In the genomic region with DNA sequence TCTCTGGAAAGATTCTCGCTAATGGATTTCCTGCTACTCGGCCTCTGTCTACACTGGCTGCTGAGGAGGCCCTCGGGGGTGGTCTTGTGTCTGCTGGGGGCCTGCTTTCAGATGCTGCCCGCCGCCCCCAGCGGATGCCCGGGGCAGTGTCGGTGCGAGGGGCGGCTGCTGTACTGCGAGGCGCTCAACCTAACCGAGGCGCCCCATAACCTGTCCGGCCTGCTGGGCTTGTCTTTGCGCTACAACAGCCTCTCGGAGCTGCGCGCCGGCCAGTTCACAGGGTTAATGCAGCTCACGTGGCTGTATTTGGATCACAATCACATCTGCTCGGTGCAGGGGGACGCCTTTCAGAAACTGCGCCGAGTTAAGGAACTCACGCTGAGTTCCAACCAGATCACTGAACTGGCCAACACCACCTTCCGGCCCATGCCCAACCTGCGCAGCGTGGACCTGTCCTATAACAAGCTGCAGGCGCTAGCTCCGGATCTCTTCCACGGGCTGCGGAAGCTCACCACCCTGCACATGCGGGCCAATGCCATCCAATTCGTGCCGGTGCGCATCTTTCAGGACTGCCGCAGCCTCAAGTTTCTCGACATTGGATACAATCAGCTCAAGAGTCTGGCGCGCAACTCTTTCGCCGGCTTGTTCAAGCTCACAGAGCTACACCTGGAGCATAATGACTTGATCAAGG, we compare ENCODE assay signal across 7 mouse cellular contexts. TPM values are rescaled to one million over a fixed set of nuclear protein-coding genes. Genes with fewer than 3 reads are reported as not detected.
A peak's percentile ranks its signal among the peaks of the same experiment; 100 is the strongest.
DNase-seq lines count a peak whose midpoint lies in the region; ATAC-seq lines count a peak whose summit lies in the region.

No protein-coding gene starts in this region.

- 0 out of 2 replicates have a peak overlapping the region, but pooled peaks have one; percentile 8 for H3K9ac ChIP-seq in intestine, embryonic 14.5 days (ENCODE audit: low read length)
- H3K9ac ChIP-seq in limb, embryonic 15.5 days, result no peak overlapping the region

- H3K4me2 ChIP-seq in intestine, embryonic 14.5 days (ENCODE audit: low read length), result peak overlapping the region; percentile 82
- peak overlapping the region; percentile 87 for H3K4me2 ChIP-seq in limb, embryonic 15.5 days

- no peaks in the 10 kb centered on the region; the same call in 1 of the 2 replicates for H3K4me1 ChIP-seq in intestine, embryonic 14.5 days (replicated peaks; ENCODE audit: control insufficient read depth, insufficient read depth, low read length)
- peaks cover 17% of the 10 kb centered on the region for H3K4me1 ChIP-seq in limb, embryonic 15.5 days

- WGBS in intestine, embryonic 14.5 days, result under 1% methylated on average over 43 of the region's 43 CpGs
- under 1% methylated on average over 43 of the region's 43 CpGs for WGBS in limb, embryonic 15.5 days

- no peak overlapping the region for H3K27ac ChIP-seq in intestine, embryonic 14.5 days (ENCODE audit: low read depth)
- H3K27ac ChIP-seq in limb, embryonic 15.5 days, result no peak overlapping the region

- DNase-seq in ovary, postnatal 10 days (ENCODE audit: low spot score), result peak; percentile 2
- DNase-seq in ovary, adult 18-20 months (ENCODE audit: low spot score), result no peak
- peak; percentile 19 for DNase-seq in embryo, embryonic 11.5 days (ENCODE audit: low read depth, low spot score)
- DNase-seq in intestine, embryonic 14.5 days (ENCODE audit: low spot score), result peak; percentile 76
- DNase-seq in right cerebral cortex, adult 2 months (ENCODE audit: low spot score in 2 of 2), result peak; percentile 60 to 64
- DNase-seq in MN1 (ENCODE audit: low spot score), result no peak

- H3K36me3 ChIP-seq in intestine, embryonic 14.5 days (ENCODE audit: control insufficient read depth, insufficient read depth, low read length), result no peaks in the 10 kb centered on the region
- no peaks in the 10 kb centered on the region for H3K36me3 ChIP-seq in limb, embryonic 15.5 days

- H3K27me3 ChIP-seq in intestine, embryonic 14.5 days (replicated peaks; ENCODE audit: control insufficient read depth, insufficient read depth, low read length), result peaks cover 44% of the 10 kb centered on the region
- H3K27me3 ChIP-seq in limb, embryonic 15.5 days, result peaks cover 44% of the 10 kb centered on the region

- no peaks in the 10 kb centered on the region for H3K9me3 ChIP-seq in intestine, embryonic 14.5 days (ENCODE audit: control insufficient read depth, low read length)
- no peaks in the 10 kb centered on the region for H3K9me3 ChIP-seq in limb, embryonic 15.5 days

- H3K4me3 ChIP-seq in intestine, embryonic 14.5 days (ENCODE audit: low read depth, low read length), result peak overlapping the region; percentile 37
- peak overlapping the region; percentile 52 for H3K4me3 ChIP-seq in limb, embryonic 15.5 days

- peak; percentile 72 for ATAC-seq in intestine, embryonic 14.5 days (replicated peaks; ENCODE audit: low FRiP score, low TSS enrichment, low read depth)
- ATAC-seq in limb, embryonic 15.5 days (ENCODE audit: insufficient number of reproducible peaks, low FRiP score, low TSS enrichment, low read depth), result no peak

RNA-seq across cellular contexts. Expression of gene Lrrtm1, which starts 1.2 kb away (rescaled TPM):
- polyA plus RNA-seq in intestine, embryonic 14.5 days (2014; fragmentation: Nextera tagmentation; extraction: Ambion mirVana), result 5.4 and 6.5 TPM in 2 replicates
- polyA plus RNA-seq in limb, embryonic 15.5 days (2015; fragmentation: Nextera tagmentation; extraction: Ambion mirVana), result 8.5 and 11.0 TPM in 2 replicates

Comparison
In these comparisons a context has a peak if more than half of its experiments do, and no peak if none do; other contexts are left out.
1. DNase-seq: peak in ovary, postnatal 10 days (single experiment), embryo, embryonic 11.5 days (single experiment), intestine, embryonic 14.5 days (single experiment) and right cerebral cortex, adult 2 months (2 of 2); none in ovary, adult 18-20 months (single experiment) and MN1 (single experiment).